Mouse (Mus musculus) spleen, postnatal 14 days (tissue): ENCODE results near the gene Rps19.

ENCODE experiments used
- DNase-seq, 2 experiments: peaks; one replicate each; pipeline ENCODE4 v3.0.0; 2021 to 2022; ENCODE audit warnings: low spot score in 2 of 2

Gene Rps19

DNA sequence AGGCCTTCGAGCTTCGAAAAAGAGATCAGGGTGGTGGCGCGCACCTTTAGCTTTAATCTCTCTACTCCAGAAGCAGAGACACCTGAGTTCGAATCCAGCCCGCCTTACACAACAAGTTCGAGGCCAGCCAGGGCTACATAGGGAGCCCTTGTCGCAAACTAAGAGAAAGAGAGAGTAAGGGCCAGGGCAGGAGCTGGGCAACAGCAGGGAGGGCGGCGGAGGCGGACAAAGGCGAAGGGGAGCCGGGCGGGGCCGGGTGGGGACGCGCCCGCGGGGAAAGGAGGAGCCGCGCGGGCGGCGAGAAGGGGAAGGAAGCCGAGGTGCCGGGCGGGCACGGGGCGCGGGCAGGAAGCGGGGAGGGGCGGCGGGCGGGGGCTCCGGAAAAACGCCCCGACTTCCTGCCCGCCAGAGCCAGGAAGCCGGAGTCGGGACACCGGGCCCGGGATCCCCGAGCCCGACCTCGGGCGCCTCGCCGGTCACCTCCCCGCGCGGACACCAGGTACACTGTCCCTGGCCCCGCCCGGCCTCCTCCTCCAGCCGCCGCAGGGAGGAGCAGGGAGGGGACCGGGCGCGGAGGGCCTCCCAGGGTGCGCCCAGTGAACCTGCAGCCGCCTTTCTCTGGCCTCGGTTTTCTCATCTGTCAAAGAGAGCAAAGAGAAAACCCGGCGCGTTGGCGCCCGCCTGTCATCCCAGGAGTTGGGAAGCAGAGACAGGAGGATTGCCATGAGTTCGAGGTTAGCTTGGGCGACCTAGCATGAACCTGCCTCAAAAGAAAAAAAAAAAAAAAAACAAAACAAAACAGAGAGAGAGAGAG, 18.7 kb downstream of the Rps19 start, which contains the start of gene Arhgef1:
Arhgef1 (plus strand) TSS at position 283 of the 814 bp plus-strand sequence.
- peak; percentile 66 to 72 for DNase-seq

GRCm38 (mm10) chr7:24903444-24903825, 19.3 kb downstream of the Rps19 start:
- DNase-seq = no peak

DNA sequence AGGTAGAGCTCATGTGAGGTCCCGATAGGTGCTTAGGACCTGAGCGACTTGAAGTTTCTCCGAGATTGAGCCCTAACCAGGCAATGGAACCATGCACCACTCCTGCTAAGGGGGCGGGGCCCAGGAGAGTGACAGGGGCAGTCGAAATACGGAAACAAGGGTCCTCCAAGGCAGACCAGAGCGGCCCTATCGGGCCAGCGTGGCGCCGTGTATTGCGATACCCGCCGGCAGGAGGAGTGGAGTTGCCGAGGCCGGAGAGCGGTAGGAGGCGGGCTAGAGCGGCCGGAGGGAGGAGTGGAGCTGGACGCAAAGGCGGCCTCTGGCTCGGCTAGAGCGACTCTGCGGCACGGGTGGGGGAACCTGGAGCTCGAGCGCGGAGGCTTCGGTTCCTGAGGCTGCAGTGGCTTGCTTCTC, 19.9 kb downstream of the Rps19 start:
- DNase-seq = peak; percentile 95 to 96

DNA sequence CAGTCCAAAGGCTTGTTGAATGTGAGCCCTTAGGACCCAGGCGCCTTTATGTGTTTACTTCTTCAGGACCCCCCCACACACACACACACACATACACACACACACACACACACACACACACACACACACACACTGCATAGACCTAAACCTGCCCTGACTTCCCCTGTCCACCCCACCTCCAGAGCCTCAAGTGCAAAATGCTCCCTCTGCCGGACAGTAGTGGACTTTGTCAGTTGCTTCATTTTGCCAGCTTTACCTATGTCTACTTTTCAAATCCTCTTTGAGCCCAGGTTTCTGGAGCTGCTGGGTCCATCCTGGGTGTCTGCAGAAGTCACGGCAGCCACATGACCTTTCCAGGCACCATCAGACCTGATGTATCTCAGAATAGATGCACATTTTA, 20.8 kb downstream of the Rps19 start:
- peak; percentile 56 to 75 for DNase-seq

DNA sequence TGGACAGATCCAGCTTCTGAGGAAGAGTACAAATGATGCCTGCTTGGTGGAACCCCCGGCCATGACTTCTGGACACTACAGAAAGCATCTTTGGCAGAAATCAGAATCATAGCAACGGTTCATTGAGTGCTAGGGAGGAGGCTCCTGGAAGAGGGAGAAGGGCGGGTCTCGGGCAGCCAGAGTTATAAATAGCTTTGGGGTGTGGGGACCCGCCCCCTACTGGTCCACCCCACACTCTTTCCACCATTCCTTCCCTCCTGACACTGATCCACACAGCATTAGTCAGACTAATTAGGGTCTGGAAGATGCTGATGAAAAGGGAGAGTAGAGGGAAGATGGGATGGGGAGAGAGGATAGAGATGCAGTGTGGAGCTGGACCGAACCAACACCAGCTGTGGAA, 22.4 kb downstream of the Rps19 start:
- DNase-seq = no peak

DNA sequence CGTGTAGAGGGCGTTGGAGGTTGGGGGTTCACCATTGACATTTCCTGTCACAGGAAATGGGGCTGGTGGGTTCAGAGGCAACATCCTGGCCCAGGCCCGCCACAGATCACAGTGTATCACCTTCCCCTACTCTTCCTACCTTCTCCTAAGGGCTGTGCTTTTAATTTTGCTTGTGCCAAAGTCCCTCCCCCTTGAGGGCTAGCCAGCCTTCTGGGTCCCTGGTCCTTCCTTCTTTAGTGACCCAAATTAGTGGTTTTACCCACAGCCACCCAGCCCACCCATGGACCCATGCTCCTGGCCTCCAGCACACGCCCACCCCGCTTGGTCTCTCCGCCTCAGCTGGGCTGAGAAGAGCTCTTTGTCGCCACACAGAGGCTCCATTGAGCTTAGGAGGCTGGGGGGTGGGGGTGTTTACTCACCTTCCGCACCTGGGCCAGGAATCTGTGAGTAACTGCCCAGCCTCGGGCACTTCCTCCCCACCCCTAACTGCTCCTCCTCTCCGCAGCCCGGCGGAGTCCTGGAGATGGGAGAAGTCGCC, 23.1 kb downstream of the Rps19 start:
- DNase-seq = peak in 1 of 2 experiments; percentile 36

GRCm38 (mm10) chr7:24912480-24912879, 28.3 kb downstream of the Rps19 start:
- DNase-seq = no peak

- DNase-seq = no peak
Measured at GRCm38 (mm10) chr7:24918763-24919323, 34.7 kb downstream of the Rps19 start.

- DNase-seq = no peak
Measured at GRCm38 (mm10) chr7:24919728-24920127, 35.6 kb downstream of the Rps19 start.

- no peak for DNase-seq
Measured at GRCm38 (mm10) chr7:24930475-24930874, 46.3 kb downstream of the Rps19 start.

- no peak for DNase-seq
Measured at GRCm38 (mm10) chr7:24931651-24932050, 47.5 kb downstream of the Rps19 start.
